Mouse (Mus musculus) liver, embryonic 14.5 days (tissue): Measurements from ENCODE around the gene Rabgap1l. TPM values are rescaled to one million over a fixed set of nuclear protein-coding genes. Genes with fewer than 3 reads are reported as not detected.

ENCODE experiments used
- ATAC-seq: fragments of 200-750 bp; cut with Nextera tagmentation; 2 replicates; pipeline ENCODE4 v1.8.0; 2017; ENCODE audit warnings: moderate number of reproducible peaks, mild to moderate bottlenecking, moderate library complexity; ENCODE audit not compliant: insufficient read depth
- DNase-seq, 3 experiments: peaks; one replicate each; pipeline ENCODE4 v3.0.0-alpha.2; 2012 to 2013; ENCODE audit warnings: low read depth in 3 of 3, low spot score in 3 of 3
- H3K27ac ChIP-seq: fragments of 300-500 bp; sonication (generic); 2 replicates; pipeline ENCODE4 v1.5.1; 2014; ENCODE audit warnings: moderate library complexity, mild to moderate bottlenecking, control low read depth, inconsistent platforms
- H3K27me3 ChIP-seq: fragments of 300-500 bp; sonication (generic); 2 replicates; pipeline ENCODE4 v1.6.1; 2014; ENCODE audit warnings: mild to moderate bottlenecking, low read length, moderate library complexity; ENCODE audit not compliant: control insufficient read depth, insufficient read depth
- H3K36me3 ChIP-seq: fragments of 300-500 bp; sonication (generic); replicated peaks from 2 replicates; pipeline ENCODE4 v1.6.1; 2014; ENCODE audit warnings: low read depth; ENCODE audit not compliant: control insufficient read depth, insufficient read depth
- H3K4me1 ChIP-seq, 2 experiments: fragments of 200-500 bp in 1 of 2; fragments of 300-500 bp in 1 of 2; sonication (generic) in 1 of 2; replicated peaks; 2 replicates each; pipeline ENCODE4 v1.6.1; 2012 to 2014; ENCODE audit warnings: antibody characterized with exemption in 1 of 2, inconsistent platforms in 1 of 2, low read length in 1 of 2; ENCODE audit not compliant: control insufficient read depth in 2 of 2, insufficient read depth in 2 of 2
- H3K4me2 ChIP-seq: fragments of 300-500 bp; sonication (generic); 2 replicates; pipeline ENCODE4 v1.6.1; 2014; ENCODE audit warnings: low read depth, mild to moderate bottlenecking, control low read depth, moderate library complexity
- H3K4me3 ChIP-seq, 2 experiments: fragments of 200-500 bp in 1 of 2; fragments of 300-500 bp in 1 of 2; sonication (generic) in 1 of 2; 2 replicates each; pipeline ENCODE4 v1.5.1; 2012 to 2014; ENCODE audit warnings: low read depth in 2 of 2, low read length in 2 of 2, mild to moderate bottlenecking in 2 of 2, control low read depth in 1 of 2, inconsistent platforms in 1 of 2, moderate library complexity in 1 of 2; ENCODE audit not compliant: insufficient read depth in 1 of 2
- H3K9ac ChIP-seq: fragments of 300-500 bp; sonication (generic); replicated peaks from 2 replicates; pipeline ENCODE4 v1.6.1; 2014; ENCODE audit warnings: mild to moderate bottlenecking, control low read depth, moderate library complexity
- H3K9me3 ChIP-seq: fragments of 300-500 bp; sonication (generic); 2 replicates; pipeline ENCODE4 v1.6.1; 2016; ENCODE audit warnings: low read length, mixed read lengths; ENCODE audit not compliant: control insufficient read depth
- CTCF ChIP-seq: IDR thresholded peaks from 2 replicates; pipeline ENCODE4 v1.5.1; 2016; ENCODE audit warnings: antibody characterized with exemption, low read depth, control low read depth
- EP300 ChIP-seq: IDR thresholded peaks from 2 replicates; pipeline ENCODE4 v1.6.1; 2016; ENCODE audit warnings: antibody characterized with exemption, low read depth
- WGBS: fragments of 180-500 bp; shearing (Covaris S2); extraction: QIAGEN DNeasy Blood & Tissue Kit; methylation state at CpG from one replicate; pipeline ENCODE4 v1.1.7; 2014; ENCODE audit not compliant: insufficient replicate concordance; 5-methylcytosine and 5-hydroxymethylcytosine counted together
- polyA plus RNA-seq, 2 experiments: library from polyadenylated mRNA; depleted of rRNA in 1 of 2; stranded (reverse) in 1 of 2; unstranded in 1 of 2; fragments of >200 nt; fragmentation: Nextera tagmentation in 1 of 2; extraction: Ambion mirVana in 1 of 2; gene quantifications; 2 replicates each; pipeline versions ENCODE4 v1.2.1 to v1.2.3; 2012 to 2014

Gene Rabgap1l
- polyA plus RNA-seq, 2 experiments = 18.7 to 27.5 TPM

- peak; percentile 59 for TF ChIP-seq EP300
- TF ChIP-seq CTCF = no peak
- ATAC-seq (peak; percentile 80), DNase-seq (peak; percentile 37 to 42 (median 39))
- 43% methylated on average over 3 of the region's 3 CpGs for WGBS
- Histone ChIP-seq H3K9ac (no peak overlapping the region), H3K4me1 (peaks cover 0 to 11% of the 10 kb centered on the region in 2 experiments), H3K27ac (no peak overlapping the region), H3K9me3 (no peaks in the 10 kb centered on the region), H3K36me3 (no peaks in the 10 kb centered on the region), H3K4me2 (no peak overlapping the region), H3K4me3 (no peak overlapping the region), H3K27me3 (no peaks in the 10 kb centered on the region)
These were observed 111.5 kb downstream of the Rabgap1l start for GRCm38 (mm10) chr1:160681398-160682050.

GRCm38 (mm10) chr1:160674763-160675162 is 118.2 kb downstream of the Rabgap1l start:
- no peak overlapping the region for H3K4me3 ChIP-seq
- no peak for TF ChIP-seq EP300
- TF ChIP-seq CTCF = no peak
- no peaks in the 10 kb centered on the region for H3K36me3 ChIP-seq
- no peak for DNase-seq
- no peak overlapping the region for H3K9ac ChIP-seq
- WGBS = 78% methylated on average over 2 of the region's 2 CpGs
- H3K9me3 ChIP-seq = no peaks in the 10 kb centered on the region
- no peak overlapping the region for H3K4me2 ChIP-seq
- H3K27ac ChIP-seq = no peak overlapping the region
- peaks cover 0 to 2% of the 10 kb centered on the region in 2 experiments; a peak in 2 of 4 replicates for H3K4me1 ChIP-seq
- no peak for ATAC-seq
- no peaks in the 10 kb centered on the region for H3K27me3 ChIP-seq

- no peaks in the 10 kb centered on the region for H3K36me3 ChIP-seq
- no peak overlapping the region for H3K4me3 ChIP-seq
- no peaks in the 10 kb centered on the region for H3K27me3 ChIP-seq
- no peak overlapping the region for H3K4me2 ChIP-seq
- no peak for ATAC-seq
- no peak for DNase-seq
- TF ChIP-seq EP300 = no peak
- no peak for TF ChIP-seq CTCF
- no peak overlapping the region for H3K9ac ChIP-seq
- H3K4me1 ChIP-seq = no peaks in the 10 kb centered on the region
- no peak overlapping the region for H3K27ac ChIP-seq
- H3K9me3 ChIP-seq = no peaks in the 10 kb centered on the region
- WGBS = 76% methylated on average over 3 of the region's 3 CpGs
These were observed 120.8 kb downstream of the Rabgap1l start for GRCm38 (mm10) chr1:160672088-160672814.

DNA sequence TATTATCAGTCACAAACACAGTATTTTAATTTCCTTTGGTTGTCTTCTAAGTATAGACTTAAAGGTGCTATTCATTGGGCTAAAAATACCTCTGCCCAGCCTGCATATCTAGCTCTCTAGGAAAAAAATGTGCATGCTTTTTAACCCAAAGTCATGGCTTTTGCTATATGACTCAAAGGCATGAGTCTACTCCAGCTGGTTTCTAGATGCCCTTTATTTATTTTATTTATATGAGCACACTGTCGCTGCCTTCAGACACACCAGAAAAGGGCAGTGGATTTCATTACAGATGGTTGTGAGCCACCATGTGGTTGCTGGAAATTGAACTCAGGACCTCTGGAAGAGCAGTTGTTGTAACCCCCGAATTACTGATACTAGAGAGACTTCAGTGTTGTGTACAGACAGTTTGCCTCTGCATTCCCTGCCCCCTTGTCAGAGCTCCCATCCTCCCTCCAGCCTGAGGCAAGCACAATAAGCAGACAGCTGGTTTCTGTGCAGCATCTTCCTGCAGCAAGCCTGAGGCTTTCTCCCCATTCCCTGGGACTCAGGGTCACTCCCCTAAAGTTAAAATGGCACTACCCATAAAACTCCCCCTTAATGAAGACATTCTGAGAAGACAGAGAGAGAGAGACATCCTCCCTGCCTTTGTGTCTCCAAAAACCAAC is 137.1 kb downstream of the Rabgap1l start:
- no peak overlapping the region for H3K4me3 ChIP-seq

GRCm38 (mm10) chr1:160651691-160652090 is 141.3 kb downstream of the Rabgap1l start:
- H3K27ac ChIP-seq = no peak overlapping the region

More for the DNA sequence above, 137.1 kb downstream of the Rabgap1l start:
- DNase-seq (no peak), ATAC-seq (no peak)
- Histone ChIP-seq H3K27me3 (no peaks in the 10 kb centered on the region), H3K9ac (no peak overlapping the region), H3K4me1 (no peaks in the 10 kb centered on the region), H3K27ac (no peak overlapping the region), H3K36me3 (no peaks in the 10 kb centered on the region), H3K4me2 (no peak overlapping the region), H3K9me3 (no peaks in the 10 kb centered on the region)
- no peak for TF ChIP-seq EP300
- TF ChIP-seq CTCF = no peak
- WGBS = 75% methylated on average over 2 of the region's 2 CpGs

More at GRCm38 (mm10) chr1:160651691-160652090, 141.3 kb downstream of the Rabgap1l start:
- 65% methylated on average over 3 of the region's 3 CpGs for WGBS
- H3K27me3 ChIP-seq = no peaks in the 10 kb centered on the region
- DNase-seq (no peak), ATAC-seq (no peak)
- no peaks in the 10 kb centered on the region for H3K4me1 ChIP-seq
- H3K4me3 ChIP-seq = no peak overlapping the region
- H3K9me3 ChIP-seq = no peaks in the 10 kb centered on the region
- no peak overlapping the region for H3K4me2 ChIP-seq
- no peaks in the 10 kb centered on the region for H3K36me3 ChIP-seq
- no peak overlapping the region for H3K9ac ChIP-seq
- no peak for TF ChIP-seq EP300
- no peak for TF ChIP-seq CTCF
